Mouse (Mus musculus) skeletal muscle tissue, postnatal 0 days (tissue): ENCODE measurements around the gene Trnau1ap. TPM values are rescaled to one million over a fixed set of nuclear protein-coding genes. Genes with fewer than 3 reads are reported as not detected.

ENCODE experiments used
- polyA plus RNA-seq: library from polyadenylated mRNA; unstranded; fragments of >200 nt; fragmentation: Nextera tagmentation; extraction: Ambion mirVana; gene quantifications from 2 replicates; pipeline ENCODE4 v1.2.1, GENCODE M21; 2015

The Trnau1ap gene
- 35.2 and 40.5 TPM in 2 replicates for polyA plus RNA-seq

DNA sequence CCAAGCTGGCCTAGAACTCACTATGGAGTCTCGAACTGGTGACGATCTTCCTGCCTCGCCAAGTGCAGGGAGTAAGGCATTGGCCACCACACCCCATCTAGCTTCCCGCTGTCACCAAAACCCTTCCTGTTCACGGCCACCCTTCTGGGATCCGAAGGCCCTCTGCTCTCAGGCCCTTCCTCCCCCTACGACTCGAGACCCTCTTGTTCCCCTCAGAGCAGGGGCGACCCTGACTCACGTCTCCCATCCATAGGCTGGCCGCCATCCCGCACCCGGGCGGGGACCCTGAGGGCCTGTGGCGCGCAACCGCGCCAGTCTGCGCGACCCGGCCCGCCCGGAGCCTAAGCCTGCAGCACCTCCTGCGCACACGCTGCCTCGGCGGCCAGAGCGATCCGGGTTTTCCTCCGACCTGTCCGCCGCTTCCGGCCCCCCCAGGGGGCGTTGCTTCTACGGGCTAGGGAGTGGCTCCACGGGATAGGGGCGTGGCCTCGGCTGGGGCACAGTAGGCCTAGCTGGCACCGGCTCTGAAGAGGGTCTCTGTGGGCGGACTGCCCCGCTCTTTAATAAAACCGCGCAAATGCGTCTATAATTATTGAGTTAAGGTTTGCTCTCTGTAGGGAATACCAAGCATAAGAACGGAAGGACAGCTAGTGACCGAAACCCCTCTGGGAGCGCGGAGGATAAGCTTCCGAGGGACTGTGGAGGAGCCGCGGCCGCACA is at the start of gene Trnau1ap:
TSS of gene Trnau1ap (minus strand) at position 424 of the 720 bp plus-strand sequence.

DNA sequence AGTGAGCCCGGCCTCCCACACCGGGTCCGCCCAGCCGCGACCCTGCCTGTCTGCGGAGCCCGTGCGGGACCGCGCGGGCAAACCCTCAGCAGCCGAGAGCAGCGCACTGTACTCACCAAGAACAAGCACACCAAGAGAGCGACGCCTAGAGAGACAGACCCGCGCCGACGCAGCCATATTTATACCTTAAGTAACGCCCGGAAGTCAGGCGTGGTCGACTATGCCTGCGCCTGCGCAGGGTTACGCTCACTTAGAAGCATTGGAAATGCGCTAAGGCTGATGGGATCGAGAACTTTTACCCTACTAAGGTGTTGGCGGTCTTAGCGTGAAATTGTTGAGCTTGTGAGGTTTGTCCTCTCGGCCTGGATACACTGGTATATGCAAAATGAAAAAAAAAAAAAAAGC is 24.1 kb upstream of the Trnau1ap start, which contains the start of gene Rcc1:
TSS of gene Rcc1 (minus strand) at position 125 of the 405 bp plus-strand sequence.

DNA sequence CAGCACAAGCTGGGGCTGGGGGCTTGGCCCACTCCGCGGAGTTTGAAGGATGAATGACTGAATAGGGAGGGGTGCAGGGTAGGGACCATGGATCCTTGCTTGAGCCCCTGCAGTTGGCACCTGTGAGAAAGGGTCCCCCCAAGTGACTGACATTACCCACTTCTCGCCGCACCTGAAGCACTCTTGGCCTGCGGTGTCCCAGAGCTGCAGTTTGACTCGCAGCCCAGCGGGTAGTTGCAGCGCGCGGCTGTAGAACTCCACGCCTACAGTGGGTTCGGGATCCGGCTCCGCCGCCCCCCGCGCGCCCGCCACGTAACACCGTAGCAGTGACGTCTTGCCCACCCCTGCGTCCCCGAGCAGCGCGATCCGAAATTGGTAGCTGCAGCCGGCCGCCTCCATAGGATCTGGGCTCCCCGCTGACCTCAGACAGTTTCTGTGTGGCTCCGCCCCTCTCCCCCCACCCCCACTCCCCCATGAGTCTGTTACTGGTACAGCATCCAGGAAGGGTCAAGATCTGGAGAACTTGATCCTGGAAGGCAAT is 26.3 kb downstream of the Trnau1ap start, which contains the start of gene Rab42:
TSS of gene Rab42 (minus strand) at position 447 of the 541 bp plus-strand sequence.

DNA sequence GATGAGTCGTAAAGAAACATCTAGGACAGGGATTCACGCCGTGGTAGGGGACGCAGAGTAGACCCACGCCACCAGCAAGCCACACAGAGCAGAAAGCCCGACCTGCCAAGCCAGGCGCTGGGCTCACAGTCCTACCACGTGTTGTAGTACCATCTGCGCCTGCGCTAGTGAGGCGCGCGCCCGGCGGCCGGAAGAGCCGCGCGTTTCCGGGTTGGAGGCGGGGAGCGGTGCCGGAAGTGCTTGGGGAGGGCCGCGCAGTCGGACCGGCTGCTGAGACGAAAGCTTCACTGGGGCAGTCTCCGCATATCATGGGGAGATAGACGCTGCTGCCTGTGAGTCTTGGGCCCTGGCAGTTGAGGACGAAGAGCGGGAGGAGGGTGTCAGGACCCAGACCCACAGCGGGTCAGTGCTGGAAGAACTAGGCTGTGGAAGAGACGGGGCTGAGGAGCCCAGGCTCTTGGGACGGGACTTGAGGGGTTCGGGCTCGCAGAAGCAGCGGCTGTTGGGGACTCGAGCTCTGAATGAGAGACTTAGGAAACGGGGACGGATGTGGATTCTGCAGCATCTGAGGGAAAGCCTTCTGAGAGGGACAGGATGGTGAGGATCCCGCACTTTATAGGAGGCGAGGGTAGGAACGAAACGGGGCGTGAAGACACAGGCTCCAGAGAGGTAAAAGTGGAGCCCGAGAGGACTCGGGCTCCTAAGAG is 55.0 kb downstream of the Trnau1ap start, which contains the start of gene Taf12:
TSS of gene Taf12 (plus strand) at position 220 of the 707 bp plus-strand sequence.

Other genes starting within 250 kb of the Trnau1ap start
- 0.04 and 0.07 TPM in 2 replicates for gene Oprd1, start 185.1 kb downstream of the Trnau1ap start, polyA plus RNA-seq
- gene Ythdf2, start 117.2 kb downstream of the Trnau1ap start, polyA plus RNA-seq: 43.1 and 43.5 TPM in 2 replicates
- gene Gmeb1, start 67.9 kb downstream of the Trnau1ap start, polyA plus RNA-seq: 13.6 and 14.6 TPM in 2 replicates
- 31.2 and 34.5 TPM in 2 replicates for gene Taf12, start 55.2 kb downstream of the Trnau1ap start, polyA plus RNA-seq
- 1.4 and 1.8 TPM in 2 replicates for gene Rab42, start 26.2 kb downstream of the Trnau1ap start, polyA plus RNA-seq
- gene Rcc1, start 24.1 kb upstream of the Trnau1ap start, polyA plus RNA-seq: 20.3 and 21.6 TPM in 2 replicates
- gene Phactr4, start 93.0 kb upstream of the Trnau1ap start, polyA plus RNA-seq: 6.8 and 7.3 TPM in 2 replicates
- 8.7 and 8.8 TPM in 2 replicates for gene Med18, start 134.4 kb upstream of the Trnau1ap start, polyA plus RNA-seq
- gene Sesn2, start 181.0 kb upstream of the Trnau1ap start, polyA plus RNA-seq: 1.9 and 4.3 TPM in 2 replicates
- 522 and 530 TPM in 2 replicates for gene Atpif1, start 204.1 kb upstream of the Trnau1ap start, polyA plus RNA-seq
- 75.9 and 86.2 TPM in 2 replicates for gene Dnajc8, start 206.0 kb upstream of the Trnau1ap start, polyA plus RNA-seq
- gene Ptafr, start 234.5 kb upstream of the Trnau1ap start, polyA plus RNA-seq: 1.6 and 2.5 TPM in 2 replicates